In genomic region chr9:121299976-121300570, GRCm38 (mm10) we compare ENCODE assay signal across 10 mouse cellular contexts. TPM values are rescaled to one million over a fixed set of nuclear protein-coding genes. Genes with fewer than 3 reads are reported as not detected.
A peak's percentile ranks its signal among the peaks of the same experiment; 100 is the strongest.
DNase-seq lines count a peak whose midpoint lies in the region; ATAC-seq and TF ChIP-seq lines count a peak whose summit lies in the region.
"Had no signal": no experiment of that assay in that cellular context is flagged by ENCODE, and none has a peak within 500 bp of the region (broad histone marks: within the 10 kb centered on the region; RNA-seq: fewer than 3 reads in every experiment).

No protein-coding gene starts in this region.

- ATAC-seq in lung, embryonic 14.5 days (ENCODE audit: insufficient read depth): no peak
- ATAC-seq in forebrain, embryonic 12.5 days (ENCODE audit: low FRiP score): no peak
- ATAC-seq in intestine, postnatal 0 days: 0 out of 2 replicates have a peak, but pooled peaks have one; percentile 1
- ATAC-seq in kidney, embryonic 16.5 days (ENCODE audit: low FRiP score, low TSS enrichment): no peak

- H3K4me1 ChIP-seq in lung, embryonic 14.5 days (ENCODE audit: insufficient read depth): peaks cover 16% of the 10 kb centered on the region
- peaks cover 68% of the 10 kb centered on the region for H3K4me1 ChIP-seq in forebrain, embryonic 12.5 days
- H3K4me1 ChIP-seq in intestine, postnatal 0 days (replicated peaks; ENCODE audit: control insufficient read depth, insufficient read depth, low read length): peaks cover 25% of the 10 kb centered on the region
- H3K4me1 ChIP-seq in small intestine, adult 2 months (ENCODE audit: control insufficient read depth, insufficient read depth, insufficient read length, low read length): peaks cover 42% of the 10 kb centered on the region
- peaks cover 42% of the 10 kb centered on the region for H3K4me1 ChIP-seq in kidney, embryonic 16.5 days (ENCODE audit: insufficient read depth, low read length)

- H3K27ac ChIP-seq in lung, embryonic 14.5 days (ENCODE audit: low read depth): no peak overlapping the region
- peak overlapping the region; percentile 48 for H3K27ac ChIP-seq in forebrain, embryonic 12.5 days
- H3K27ac ChIP-seq in intestine, postnatal 0 days (ENCODE audit: low read depth, low read length): peak overlapping the region; percentile 62
- H3K27ac ChIP-seq in small intestine, adult 2 months (ENCODE audit: insufficient read depth, low read depth, low read length): peak overlapping the region; percentile 94
- no peak overlapping the region for H3K27ac ChIP-seq in kidney, embryonic 16.5 days (ENCODE audit: low read length)
- H3K27ac ChIP-seq: liver, embryonic 15.5 days had no signal

- no peaks in the 10 kb centered on the region for H3K27me3 ChIP-seq in lung, embryonic 14.5 days (ENCODE audit: insufficient read depth, low read length)
- peaks cover 15% of the 10 kb centered on the region; the same call in 1 of the 2 replicates for H3K27me3 ChIP-seq in forebrain, embryonic 12.5 days
- 0 out of 2 replicates have a peak, but pooled peaks cover 4% of the 10 kb centered on the region for H3K27me3 ChIP-seq in intestine, postnatal 0 days (replicated peaks; ENCODE audit: control insufficient read depth, insufficient read depth, low read length)
- H3K27me3 ChIP-seq in small intestine, adult 2 months (ENCODE audit: control insufficient read depth, insufficient read depth, low read length): no peaks in the 10 kb centered on the region
- H3K27me3 ChIP-seq in kidney, embryonic 16.5 days (ENCODE audit: insufficient read depth, low read length): 0 out of 2 replicates have a peak, but pooled peaks cover 4% of the 10 kb centered on the region

- 57% methylated on average over 19 of the region's 19 CpGs for WGBS in lung, embryonic 14.5 days
- whole genome bisulfite sequencing in forebrain, embryonic 12.5 days: 13% methylated on average over 19 of the region's 19 CpGs
- 40% methylated on average over 19 of the region's 19 CpGs for WGBS in intestine, postnatal 0 days
- 29% methylated on average over 19 of the region's 19 CpGs for WGBS in small intestine, adult 2 months
- 66% methylated on average over 19 of the region's 19 CpGs for WGBS in kidney, embryonic 16.5 days

- DNase-seq in lung, embryonic 14.5 days: no peak
- DNase-seq in lung, postnatal 36 days: no peak
- no peak for DNase-seq in right cerebral cortex, postnatal 10 days (ENCODE audit: low spot score in 2 of 2)
- DNase-seq in layer of hippocampus, postnatal 10 days (ENCODE audit: low spot score in 2 of 2): no peak
- DNase-seq: kidney, adult 11 months had no signal

- TF ChIP-seq CTCF in lung, embryonic 14.5 days (IDR thresholded peaks at IDR 0.05; ENCODE audit: low read depth): no peak
- peak; percentile 41 for TF ChIP-seq CTCF in intestine, postnatal 0 days (IDR thresholded peaks at IDR 0.05; ENCODE audit: low read depth)
- no peak for TF ChIP-seq CTCF in small intestine, adult 2 months (IDR thresholded peaks at IDR 0.05; ENCODE audit: extremely low read depth, insufficient read length, insufficient replicate concordance, low read depth, low read length)

- no peaks in the 10 kb centered on the region for H3K36me3 ChIP-seq in lung, embryonic 14.5 days (ENCODE audit: insufficient read depth)
- H3K36me3 ChIP-seq in forebrain, embryonic 12.5 days (replicated peaks): no peaks in the 10 kb centered on the region
- H3K36me3 ChIP-seq in intestine, postnatal 0 days (ENCODE audit: control insufficient read depth, insufficient read depth): no peaks in the 10 kb centered on the region
- H3K36me3 ChIP-seq in small intestine, adult 2 months (ENCODE audit: control insufficient read depth, insufficient read depth, low read length): 0 out of 2 replicates have a peak, but pooled peaks cover 1% of the 10 kb centered on the region
- H3K36me3 ChIP-seq in kidney, embryonic 16.5 days (ENCODE audit: insufficient read depth, low read length): no peaks in the 10 kb centered on the region
- H3K36me3 ChIP-seq: liver, embryonic 15.5 days had no signal

- TF ChIP-seq POLR2A in small intestine, adult 2 months (IDR thresholded peaks at IDR 0.05; ENCODE audit: low read depth, low read length): peak; percentile 9; the same call in 1 of the 2 replicates

- H3K4me3 ChIP-seq in lung, embryonic 14.5 days (ENCODE audit: low read depth, low read length): no peak overlapping the region
- H3K4me3 ChIP-seq in forebrain, embryonic 12.5 days (replicated peaks): peak overlapping the region; percentile 92
- H3K4me3 ChIP-seq in intestine, postnatal 0 days (ENCODE audit: low read depth, low read length): peak overlapping the region; percentile 2; the same call in 1 of the 2 replicates
- peak overlapping the region; percentile 59 for H3K4me3 ChIP-seq in small intestine, adult 2 months (ENCODE audit: low read depth, low read length)
- no peak overlapping the region for H3K4me3 ChIP-seq in kidney, embryonic 16.5 days (ENCODE audit: low read length)
- H3K4me3 ChIP-seq: liver, embryonic 15.5 days had no signal

- peak overlapping the region; percentile 93 for H3K4me2 ChIP-seq in lung, embryonic 14.5 days
- H3K4me2 ChIP-seq in forebrain, embryonic 12.5 days: peak overlapping the region; percentile 87
- H3K4me2 ChIP-seq in intestine, postnatal 0 days (replicated peaks; ENCODE audit: low read depth): peak overlapping the region; percentile 74
- H3K4me2 ChIP-seq in kidney, embryonic 16.5 days (replicated peaks; ENCODE audit: low read depth, low read length): no peak overlapping the region

- no peak overlapping the region for H3K9ac ChIP-seq in lung, embryonic 14.5 days
- H3K9ac ChIP-seq in forebrain, embryonic 12.5 days: peak overlapping the region; percentile 96
- H3K9ac ChIP-seq in intestine, postnatal 0 days (ENCODE audit: low read depth, low read length): peak overlapping the region; percentile 23; the same call in 1 of the 2 replicates
- no peak overlapping the region for H3K9ac ChIP-seq in kidney, embryonic 16.5 days (replicated peaks; ENCODE audit: low read length)
- H3K9ac ChIP-seq: liver, embryonic 15.5 days had no signal

- H3K9me3 ChIP-seq in lung, embryonic 14.5 days (ENCODE audit: low read depth, low read length): no peaks in the 10 kb centered on the region
- H3K9me3 ChIP-seq in forebrain, embryonic 12.5 days: no peaks in the 10 kb centered on the region
- no peaks in the 10 kb centered on the region for H3K9me3 ChIP-seq in intestine, postnatal 0 days (ENCODE audit: control insufficient read depth)
- H3K9me3 ChIP-seq in kidney, embryonic 16.5 days (ENCODE audit: low read length): no peaks in the 10 kb centered on the region
- H3K9me3 ChIP-seq: liver, embryonic 15.5 days had no signal

RNA-seq across cellular contexts. Expression of gene Trak1, which starts 2.8 kb away (rescaled TPM):
- 20.8 and 20.9 TPM in 2 replicates for polyA plus RNA-seq in lung, embryonic 14.5 days (2014; fragmentation: Nextera tagmentation; extraction: Ambion mirVana)
- polyA plus RNA-seq in forebrain, embryonic 12.5 days (2016; fragmentation: Nextera tagmentation; extraction: Ambion mirVana): 41.2 and 45.3 TPM in 2 replicates
- 16.3 and 17.2 TPM in 2 replicates for polyA plus RNA-seq in intestine, postnatal 0 days (2015; fragmentation: Nextera tagmentation; extraction: Ambion mirVana)
- 55.4 and 99.8 TPM in 2 replicates for polyA plus RNA-seq in small intestine, adult 2 months (2012; rRNA removed)
- 16.2 and 17.7 TPM in 2 replicates for polyA plus RNA-seq in kidney, embryonic 16.5 days (2015; fragmentation: Nextera tagmentation; extraction: Ambion mirVana)
- total RNA-seq in layer of hippocampus, postnatal 10 days (2021): 100 to 1,000 TPM; 207 to 210 TPM

RNA-seq across cellular contexts. Expression of gene Ulk4, which starts 23.1 kb away (rescaled TPM):
- 123 and 125 TPM in 2 replicates for polyA plus RNA-seq in lung, embryonic 14.5 days (2014; fragmentation: Nextera tagmentation; extraction: Ambion mirVana)
- polyA plus RNA-seq in forebrain, embryonic 12.5 days (2016; fragmentation: Nextera tagmentation; extraction: Ambion mirVana): 179 and 182 TPM in 2 replicates
- 108 and 111 TPM in 2 replicates for polyA plus RNA-seq in intestine, postnatal 0 days (2015; fragmentation: Nextera tagmentation; extraction: Ambion mirVana)
- 0.51 and 0.65 TPM in 2 replicates for polyA plus RNA-seq in small intestine, adult 2 months (2012; rRNA removed)
- polyA plus RNA-seq in kidney, embryonic 16.5 days (2015; fragmentation: Nextera tagmentation; extraction: Ambion mirVana): 144 and 148 TPM in 2 replicates
- total RNA-seq in layer of hippocampus, postnatal 10 days (2021): 1 to 10 TPM; 7.7 to 9.6 TPM

Comparison
In these comparisons a context has a peak if more than half of its experiments do, and no peak if none do; other contexts are left out.
1. H3K27ac ChIP-seq: peak in forebrain, embryonic 12.5 days (single experiment), intestine, postnatal 0 days (single experiment) and small intestine, adult 2 months (single experiment); none in lung, embryonic 14.5 days (single experiment) and kidney, embryonic 16.5 days (single experiment).
2. H3K4me3 ChIP-seq: peak in forebrain, embryonic 12.5 days (single experiment), intestine, postnatal 0 days (single experiment) and small intestine, adult 2 months (single experiment); none in lung, embryonic 14.5 days (single experiment) and kidney, embryonic 16.5 days (single experiment).
3. H3K9ac ChIP-seq: peak in forebrain, embryonic 12.5 days (single experiment) and intestine, postnatal 0 days (single experiment); none in lung, embryonic 14.5 days (single experiment) and kidney, embryonic 16.5 days (single experiment).
4. RNA of gene Ulk4, which starts 23.1 kb away (polyA plus RNA-seq): 179 to 182 TPM in forebrain, embryonic 12.5 days, 144 to 148 TPM in kidney, embryonic 16.5 days, 123 to 125 TPM in lung, embryonic 14.5 days and 108 to 111 TPM in intestine, postnatal 0 days; 0.51 to 0.65 TPM in small intestine, adult 2 months; every median in the first group is over 10 times any median in the second.